Mouse (Mus musculus) adrenal gland, postnatal 25 days (tissue): ENCODE measurements around the gene 4931440F15Rik. TPM values are rescaled to one million over a fixed set of nuclear protein-coding genes. Genes with fewer than 3 reads are reported as not detected.
"Not testable (repeated sequence)": the region's sequence is repeated elsewhere in the genome, so short reads cannot be mapped to it uniquely, and the experiment has no call there.

Source experiments
- DNase-seq: peaks from one replicate; pipeline ENCODE4 v3.0.0; 2021; ENCODE audit warnings: mixed read lengths
- long read RNA-seq: library from polyadenylated mRNA; stranded (forward); transcript quantifications from one replicate; pipeline ENCODE4 v2.0.0, GENCODE M21; 2021
- total RNA-seq: library from RNA; stranded (reverse); gene quantifications from 2 replicates; pipeline ENCODE4 v1.2.3, GENCODE M21; 2021

Gene 4931440F15Rik
- 0.62 and 0.67 TPM in 2 replicates for total RNA-seq
- long read RNA-seq, partial matches to known transcripts, result 0 of 1 reads
- long read RNA-seq, other reads (novel, unspliced or antisense), result 0 of 1 reads

DNA sequence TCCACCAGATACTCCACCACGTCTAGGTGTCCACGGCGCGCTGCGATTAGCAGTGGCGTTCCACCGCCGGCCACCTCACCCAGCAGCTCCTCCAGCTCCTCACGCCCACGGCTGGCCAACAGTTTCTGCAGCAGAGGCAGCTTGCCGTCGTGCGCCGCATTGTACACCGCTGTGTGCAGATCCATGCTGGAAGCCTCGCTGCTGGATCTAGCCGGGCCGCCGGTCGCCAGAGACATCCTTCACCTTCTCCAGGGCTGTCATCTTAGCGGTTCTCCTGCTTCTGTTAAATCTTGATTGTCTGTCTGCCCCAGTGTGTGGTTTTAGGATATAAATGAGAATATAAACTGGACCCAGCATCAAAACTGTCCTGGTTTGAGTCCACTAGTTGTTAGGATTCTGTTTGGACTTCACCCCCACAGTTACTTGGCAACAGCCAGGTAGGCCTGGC lies at the start of gene 4931440F15Rik:
4931440F15Rik (minus strand) TSS at position 398 of the 448 bp plus-strand sequence.
- DNase-seq, result not testable (repeated sequence)

DNA sequence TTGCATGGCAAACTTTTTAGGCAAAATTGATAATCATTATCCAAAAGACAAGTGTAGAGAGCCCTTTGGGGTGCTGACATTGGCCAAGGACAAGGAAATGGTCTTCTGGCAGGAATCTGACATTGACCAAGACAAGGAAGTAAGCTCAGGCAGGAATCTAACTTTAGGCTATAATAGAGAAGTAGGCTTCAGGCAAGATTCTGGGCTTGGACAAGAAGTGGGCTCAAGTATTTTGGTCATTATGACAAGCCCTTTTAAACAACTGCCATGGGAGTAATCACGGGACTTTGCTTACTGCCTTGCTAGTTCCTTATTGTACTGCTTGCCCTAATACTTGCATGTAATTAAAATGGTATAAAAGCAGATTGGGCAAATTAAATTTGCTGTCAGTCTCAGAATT lies 49.3 kb upstream of the 4931440F15Rik start:
- DNase-seq, result not testable (repeated sequence)

DNA sequence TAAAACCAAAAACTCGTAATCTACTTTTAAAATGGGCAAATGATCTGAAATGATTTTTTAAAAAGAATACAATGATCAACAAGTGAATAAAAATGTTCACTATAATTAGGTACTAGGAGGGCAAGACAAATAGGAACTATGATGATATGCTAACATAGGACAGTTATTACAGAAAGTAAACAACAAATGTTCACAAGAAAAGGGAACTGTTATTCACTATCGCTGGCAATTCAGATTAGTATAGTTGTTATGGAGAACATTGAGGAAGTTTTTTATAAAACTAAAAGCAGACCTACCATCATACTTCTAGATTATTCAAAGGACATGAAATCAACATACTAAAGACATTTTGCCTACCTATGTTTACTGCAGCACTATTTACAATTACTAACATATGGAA lies 44.7 kb upstream of the 4931440F15Rik start:
- DNase-seq, result no peak

DNA sequence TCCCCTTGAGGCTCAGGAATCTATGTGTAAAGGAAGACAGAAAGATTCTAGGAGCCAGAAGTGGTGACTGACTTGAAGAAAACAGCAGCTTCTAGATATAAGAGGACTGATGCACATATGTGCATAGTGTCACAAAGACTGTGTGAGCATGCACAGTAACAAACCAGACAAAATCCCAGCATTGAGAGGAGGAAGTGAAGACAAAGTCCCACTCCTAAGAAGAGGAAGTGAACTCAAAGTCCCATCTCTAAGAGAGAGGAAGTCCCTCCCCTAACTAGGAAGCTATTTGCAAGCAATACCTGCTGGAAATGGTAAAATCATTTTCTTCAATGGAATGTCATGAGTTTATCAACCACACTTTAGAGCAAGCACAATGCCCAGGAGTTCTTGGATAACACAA lies 38.8 kb upstream of the 4931440F15Rik start:
- DNase-seq, result no peak

DNA sequence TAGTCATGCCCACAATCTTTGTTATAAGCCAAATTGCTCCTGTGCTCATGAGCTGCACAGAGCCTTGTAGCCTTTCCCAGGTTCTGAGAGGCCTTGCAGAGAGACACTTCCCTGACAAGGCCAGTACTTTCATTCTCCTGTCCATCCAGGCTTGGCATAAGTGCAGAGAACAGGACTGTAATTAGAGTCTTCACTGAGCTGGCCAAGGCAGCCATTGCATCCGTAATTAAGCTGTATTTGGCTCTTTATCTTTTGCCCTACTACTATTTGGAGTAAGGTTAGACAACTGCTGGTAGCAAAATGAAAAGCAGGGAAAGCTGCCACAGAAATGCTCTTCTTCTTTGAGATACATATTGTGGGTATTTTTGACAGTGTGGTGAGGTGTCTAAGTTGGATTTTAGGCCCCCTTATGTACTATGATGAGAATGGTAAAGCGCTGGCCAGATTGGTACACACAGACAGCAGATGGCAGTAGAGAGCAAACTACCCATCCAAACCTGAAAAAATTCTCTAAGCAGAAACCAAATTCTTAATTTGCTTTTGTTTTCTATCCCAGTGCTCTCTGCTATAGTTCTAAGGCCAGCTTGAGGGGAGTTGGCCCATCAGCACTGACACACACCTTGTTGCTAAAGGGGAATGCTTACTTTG lies 36.4 kb upstream of the 4931440F15Rik start:
- DNase-seq, result no peak

DNA sequence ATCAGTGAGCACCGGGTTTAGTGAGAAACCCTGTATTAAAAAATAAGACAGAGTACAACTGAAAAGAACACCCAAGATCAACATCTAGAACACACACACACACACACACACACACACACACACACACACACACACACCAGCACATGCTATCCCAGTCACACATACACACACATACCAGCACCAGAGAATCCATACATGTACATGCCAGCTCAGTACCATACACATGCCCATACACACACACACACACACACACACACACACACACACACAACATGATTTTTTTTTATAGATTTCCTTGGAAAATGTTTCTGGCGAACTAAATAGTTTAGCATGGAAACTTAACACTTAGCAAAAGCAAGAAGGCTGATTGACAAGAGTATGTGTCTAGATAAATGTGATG lies 35.6 kb upstream of the 4931440F15Rik start:
- no peak for DNase-seq

DNA sequence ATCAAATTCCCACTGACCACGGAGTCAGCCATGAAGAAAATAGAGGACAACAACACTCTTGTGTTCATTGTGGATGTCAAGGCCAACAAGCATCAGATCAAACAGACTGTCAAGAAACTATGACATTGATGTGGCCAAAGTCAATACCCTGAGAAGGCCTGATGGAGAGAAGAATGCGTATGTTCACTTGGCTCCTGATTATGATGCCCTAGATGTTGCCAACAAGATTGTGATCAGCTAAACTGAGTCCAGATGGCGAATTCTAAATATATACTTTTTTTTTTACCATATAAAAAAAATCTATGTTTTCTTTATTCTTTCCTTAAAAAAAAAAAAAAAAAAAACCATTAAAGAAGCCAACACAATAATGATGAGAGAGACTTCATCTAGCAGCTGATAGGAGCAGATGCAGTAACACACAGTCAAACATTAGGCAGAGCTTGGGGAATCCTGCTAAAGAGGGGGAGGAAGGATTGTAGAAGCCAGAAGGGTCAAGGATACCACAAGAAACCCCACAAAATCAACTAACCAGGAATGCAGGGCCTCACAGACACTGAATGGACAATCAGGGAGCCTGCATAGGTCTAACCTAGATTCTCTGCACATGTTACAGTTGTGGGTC lies 15.2 kb upstream of the 4931440F15Rik start:
- DNase-seq, result no peak

DNA sequence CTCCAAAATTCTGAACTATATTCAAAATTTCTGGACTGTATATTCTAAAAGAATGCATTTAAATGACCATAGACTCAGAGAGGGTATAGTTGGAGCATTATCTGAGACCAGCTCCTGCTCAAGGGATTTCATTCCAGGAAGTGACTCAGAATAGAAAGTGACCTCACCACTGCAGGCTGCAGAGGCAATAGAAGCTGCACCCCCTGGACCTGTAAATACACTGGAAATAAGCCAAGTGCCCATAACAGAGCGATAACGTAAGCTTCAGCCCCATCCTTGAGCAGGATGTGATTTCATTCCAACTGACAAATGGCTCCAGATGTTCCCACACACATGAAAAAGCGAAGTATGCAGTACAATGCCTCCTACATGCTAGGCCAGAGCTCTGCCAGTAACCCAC lies 14.3 kb upstream of the 4931440F15Rik start:
- no peak for DNase-seq

DNA sequence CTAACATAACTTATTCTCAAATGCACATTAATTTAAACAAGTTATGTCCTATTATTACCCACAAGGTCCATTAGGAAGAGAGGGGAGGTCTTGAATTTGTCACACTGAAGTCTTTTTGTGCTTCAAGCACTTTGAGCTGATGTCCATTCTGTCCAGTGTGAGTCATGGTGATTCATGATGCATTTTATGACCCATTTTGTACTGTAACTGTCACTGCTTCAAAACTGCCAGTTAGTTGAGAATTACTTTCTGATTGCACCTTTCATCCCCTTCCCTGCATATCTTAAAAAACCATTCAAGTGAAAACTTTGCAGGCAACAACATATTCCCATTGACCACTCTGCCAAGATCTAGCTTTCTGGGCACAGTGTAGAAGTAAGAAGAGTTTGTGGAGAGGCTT lies 11.6 kb upstream of the 4931440F15Rik start:
- DNase-seq, result no peak

DNA sequence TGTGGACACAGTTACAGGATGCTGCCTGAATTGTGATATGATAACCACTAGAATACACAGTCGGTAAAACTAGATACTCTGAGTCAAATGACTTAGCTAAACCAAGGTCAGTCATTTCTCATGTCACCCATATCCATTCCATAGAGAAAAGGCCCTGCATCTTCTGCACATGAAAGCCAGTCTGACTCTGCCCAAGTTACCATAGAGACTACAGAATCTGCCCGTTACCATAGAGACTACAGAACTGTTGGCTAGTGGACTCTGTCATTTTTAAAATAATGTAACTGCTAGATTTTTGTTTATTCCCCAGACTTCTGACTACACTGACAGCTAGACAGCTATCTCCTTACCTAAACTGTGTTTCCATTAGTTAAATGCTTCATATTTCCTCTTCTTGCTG lies 2.3 kb upstream of the 4931440F15Rik start:
- DNase-seq, result no peak

DNA sequence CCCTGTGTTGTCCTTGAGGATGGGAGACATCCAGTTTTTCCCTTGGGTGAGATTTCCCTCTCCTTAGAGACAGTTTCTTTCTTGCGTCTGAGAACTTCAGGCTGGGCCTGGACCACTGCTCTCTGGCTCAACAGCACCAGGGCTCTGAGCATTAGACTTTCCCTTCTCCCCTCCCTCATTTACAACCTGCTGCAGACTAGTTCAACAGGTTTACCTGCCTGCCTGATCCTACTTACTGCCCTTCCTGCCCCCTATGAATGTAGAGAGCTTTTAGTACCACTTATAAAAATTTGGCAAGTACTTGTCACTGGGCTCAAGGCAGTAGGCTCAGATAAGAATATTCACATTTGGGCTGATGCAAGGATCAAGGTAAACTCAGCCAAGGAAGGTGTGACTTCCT lies 533 bp upstream of the 4931440F15Rik start:
- DNase-seq, result no peak

DNA sequence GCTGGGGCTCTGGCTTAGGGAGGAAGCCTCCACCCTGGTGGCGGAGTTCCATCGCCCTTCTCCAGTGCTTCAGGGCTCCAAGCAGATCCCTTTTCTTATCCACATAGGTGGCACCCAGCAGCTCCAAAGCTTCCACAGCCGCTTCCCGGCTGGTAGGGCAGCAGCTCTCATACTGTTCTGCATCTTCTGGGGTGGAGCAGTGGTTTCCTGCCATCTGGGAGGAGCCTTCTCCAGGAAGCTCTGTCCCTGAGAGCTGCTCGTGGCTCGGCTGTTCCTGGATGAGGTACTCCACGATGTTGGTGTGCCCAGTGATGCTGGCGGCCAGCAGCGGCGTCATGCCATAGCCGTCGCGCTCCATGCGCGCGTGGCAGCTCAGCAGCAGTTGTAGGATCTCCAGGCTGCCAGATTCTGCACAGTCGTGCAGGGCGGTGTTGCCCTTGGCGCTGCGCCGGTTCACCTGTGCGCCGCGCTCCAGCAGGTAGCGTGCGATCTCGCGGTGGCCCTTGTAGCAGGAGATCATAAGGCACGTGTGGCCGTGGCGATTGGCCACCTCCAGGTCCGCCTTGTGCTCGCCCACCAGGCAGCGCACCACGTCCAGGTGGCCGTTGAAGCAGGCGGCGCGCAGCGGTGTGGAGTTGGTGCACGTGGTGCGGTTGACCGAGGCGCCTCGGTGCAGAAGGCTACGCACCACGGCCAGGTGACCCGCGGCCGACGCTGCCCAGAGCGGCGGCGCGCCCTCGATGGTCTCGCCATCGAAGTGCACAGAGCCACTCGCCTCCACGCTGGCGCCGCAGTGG lies 796 bp downstream of the 4931440F15Rik start:
- not testable (repeated sequence) for DNase-seq

DNA sequence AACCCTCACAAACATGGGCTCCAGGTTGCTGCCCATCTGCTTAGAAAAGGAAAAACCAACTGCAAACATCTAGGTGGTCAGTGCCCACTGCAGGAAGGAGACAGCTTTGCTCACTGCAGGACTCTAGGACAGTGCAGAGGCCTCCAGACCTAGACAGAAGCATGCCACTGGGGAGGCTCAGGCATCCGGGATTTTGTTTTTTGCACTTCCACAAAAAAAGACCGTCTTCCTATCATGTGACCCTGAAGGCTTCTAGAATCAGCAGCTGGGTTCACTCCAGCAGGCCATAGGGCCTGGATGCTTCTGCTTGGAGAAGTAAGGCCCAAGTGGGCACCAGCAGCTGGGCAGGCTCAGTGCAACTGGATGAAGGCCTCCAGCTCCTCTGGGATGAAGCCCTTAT lies 2.3 kb downstream of the 4931440F15Rik start:
- DNase-seq, result no peak

DNA sequence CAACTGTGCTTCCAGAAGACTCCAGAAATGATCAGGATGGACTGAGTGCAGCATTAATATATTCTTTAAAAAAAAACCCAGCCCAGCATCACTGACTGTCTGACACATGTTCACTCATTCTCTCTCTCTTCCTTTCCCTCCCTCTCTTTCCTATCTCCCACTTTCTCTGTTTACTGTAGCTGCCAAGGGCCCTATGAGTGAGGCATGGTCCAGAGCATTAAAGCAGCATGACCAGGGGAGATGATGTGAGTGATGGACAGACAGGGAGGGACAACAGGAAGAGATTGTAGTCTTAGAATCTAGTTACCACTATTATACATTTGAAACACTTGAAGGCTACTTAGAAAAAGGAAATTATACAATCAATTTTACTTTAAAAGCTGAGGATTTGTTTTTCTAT lies 9.8 kb downstream of the 4931440F15Rik start:
- DNase-seq, result no peak

DNA sequence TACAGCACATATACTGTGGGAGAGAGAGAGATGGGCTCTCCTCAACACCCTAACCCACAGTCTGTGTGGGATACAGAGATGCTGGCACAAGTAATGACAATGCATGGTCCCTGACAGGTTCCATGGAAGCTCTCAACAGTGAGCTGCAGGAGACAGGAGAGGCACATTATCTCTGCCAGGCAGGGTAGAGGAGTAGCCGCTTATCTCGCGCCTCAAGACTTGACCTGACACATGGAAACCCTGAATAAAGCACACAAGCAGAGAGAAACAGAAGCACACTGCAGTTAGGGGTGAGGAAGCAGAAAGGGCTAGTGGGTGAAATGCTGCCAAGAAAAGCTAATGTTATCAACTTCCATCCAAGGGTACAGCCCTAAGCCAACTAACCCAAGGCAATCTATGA lies 10.2 kb downstream of the 4931440F15Rik start:
- DNase-seq, result no peak

DNA sequence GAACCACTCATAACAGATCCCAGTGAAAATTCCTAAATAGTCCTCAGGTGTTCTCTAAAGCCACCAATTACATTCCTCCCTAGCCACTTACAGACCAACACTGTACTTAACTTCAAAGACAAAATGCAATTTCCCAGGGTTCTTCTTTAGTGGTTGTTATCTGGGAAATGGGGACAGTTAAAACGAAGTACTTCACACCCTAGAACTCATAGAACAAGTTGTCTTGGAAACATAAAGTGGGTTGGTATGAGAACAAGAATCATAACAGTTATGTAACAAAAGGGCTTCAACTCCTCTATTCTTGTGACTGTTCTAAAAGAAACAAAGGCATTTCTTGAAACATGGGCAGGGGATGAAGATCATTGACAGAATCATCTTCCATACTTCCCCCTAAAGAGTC lies 12.2 kb downstream of the 4931440F15Rik start:
- DNase-seq, result no peak

DNA sequence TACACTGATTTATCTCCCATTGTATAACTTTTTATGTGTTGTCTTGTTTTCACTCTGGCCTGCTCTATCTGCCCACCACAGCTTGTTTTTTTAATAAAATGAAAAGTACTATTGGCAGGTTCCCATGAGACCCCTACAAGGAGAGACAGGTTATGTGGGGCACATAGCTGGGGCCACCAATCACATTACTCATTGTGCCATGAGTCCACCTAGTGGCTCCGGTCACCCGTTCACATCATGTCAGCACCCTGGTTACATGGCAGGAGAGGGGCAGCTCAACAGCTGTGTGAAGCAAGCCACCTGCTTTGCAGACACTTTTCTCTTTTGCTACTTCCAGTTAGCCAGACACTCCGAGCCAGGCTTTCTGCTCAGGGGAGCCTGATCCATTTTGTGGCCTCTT lies 13.0 kb downstream of the 4931440F15Rik start:
- DNase-seq, result no peak

DNA sequence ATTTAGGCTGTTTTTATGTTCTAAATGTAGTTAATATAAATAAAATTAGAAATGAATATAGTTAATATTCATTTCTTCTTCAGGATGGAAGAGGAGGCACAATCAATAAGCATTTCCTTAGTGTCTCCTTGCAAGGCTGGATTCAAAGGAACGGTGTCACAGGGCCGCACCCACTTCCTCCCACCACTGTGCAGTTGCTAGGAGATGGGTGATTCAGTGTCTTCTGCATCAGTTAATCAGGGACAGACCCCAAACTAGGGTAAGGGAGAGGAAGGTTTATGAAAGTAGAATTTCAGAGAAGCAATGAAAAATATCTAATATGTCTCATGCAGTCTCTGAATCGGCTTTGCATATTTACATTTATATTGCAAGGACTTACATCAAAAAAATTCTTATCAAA lies 15.1 kb downstream of the 4931440F15Rik start:
- no peak for DNase-seq

DNA sequence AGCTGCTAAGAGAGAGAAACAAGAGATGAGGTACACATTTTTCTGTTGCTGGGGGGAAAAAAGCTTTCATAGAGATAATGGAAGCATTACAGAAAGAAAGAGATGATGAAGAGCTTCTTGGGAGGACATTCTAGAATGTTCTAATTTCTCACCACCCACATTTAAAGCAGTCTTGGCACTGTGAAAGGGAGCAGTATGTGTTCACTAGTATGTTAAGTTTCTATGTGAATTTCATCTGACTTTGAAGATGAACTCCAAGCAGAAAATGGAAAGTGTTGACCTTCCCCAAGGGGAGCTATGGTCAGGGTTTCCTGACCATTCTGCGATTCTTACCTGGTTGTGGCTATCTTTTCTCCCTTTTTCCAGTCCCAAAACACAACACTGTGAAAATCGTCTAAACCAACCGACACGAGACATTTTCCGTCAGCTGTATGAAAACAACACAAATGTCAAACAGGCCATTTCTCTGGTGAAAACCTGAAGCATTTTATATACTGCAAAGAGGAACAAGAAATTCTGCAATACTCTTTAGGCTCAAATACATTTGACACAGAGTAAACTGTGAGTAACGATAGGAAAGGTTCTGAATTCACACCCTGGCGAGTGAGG lies 16.4 kb downstream of the 4931440F15Rik start:
- DNase-seq, result no peak

DNA sequence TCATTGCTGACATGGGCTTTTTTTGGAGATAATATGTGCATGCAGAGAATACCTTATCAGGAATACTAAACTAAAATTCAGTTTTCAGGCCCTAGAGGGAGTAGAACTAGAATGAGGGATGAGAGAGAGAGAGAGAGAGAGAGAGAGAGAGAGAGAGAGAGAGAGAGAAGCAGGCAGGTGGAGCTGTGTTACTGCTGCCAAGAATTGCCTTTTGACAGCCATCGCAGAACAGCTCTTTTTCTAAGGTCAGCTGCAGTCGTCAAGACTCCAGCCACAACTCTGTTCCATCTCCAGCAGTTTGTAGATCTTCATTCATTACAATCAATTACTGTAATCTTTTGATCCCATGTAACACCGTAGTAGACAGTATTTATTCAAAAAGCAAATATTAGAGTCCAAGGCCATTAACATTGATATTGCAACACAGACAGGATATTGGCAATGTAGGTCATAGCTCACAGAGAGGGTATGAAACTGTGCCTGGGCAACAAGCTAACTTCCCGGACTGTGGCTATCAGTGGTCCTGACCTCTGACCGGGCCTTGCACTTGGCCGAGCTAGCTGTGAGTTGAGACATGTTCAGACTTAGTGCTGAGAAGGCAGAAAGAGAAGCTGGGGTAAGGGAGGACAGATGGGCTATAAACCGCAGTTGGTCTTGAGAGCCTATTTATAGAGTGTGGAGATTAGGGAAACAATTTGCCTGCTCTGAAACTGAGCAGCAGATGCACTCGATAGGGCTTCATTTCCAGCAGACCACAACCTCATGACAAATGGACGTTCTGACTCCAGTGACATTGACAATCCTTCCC lies 17.1 kb downstream of the 4931440F15Rik start:
- peak; percentile 12 for DNase-seq

DNA sequence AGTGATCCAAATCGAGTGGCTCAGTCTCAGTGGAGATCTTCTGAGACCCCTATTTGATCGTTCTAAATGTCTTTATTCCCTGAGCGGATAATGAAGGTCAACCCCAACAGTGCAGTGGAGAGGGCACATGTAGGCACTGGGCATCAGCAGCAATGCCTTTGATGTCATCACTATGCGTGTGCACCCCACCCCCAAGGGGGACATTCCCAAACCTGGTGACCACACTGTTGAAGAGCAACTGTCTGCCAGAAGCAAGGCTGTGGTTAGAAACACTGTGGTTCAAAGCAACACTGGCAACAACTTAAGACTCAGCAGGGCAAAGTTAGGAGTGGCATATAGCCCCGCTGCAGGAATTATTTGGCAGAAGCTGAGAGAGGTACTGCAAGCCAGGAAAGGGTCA lies 18.1 kb downstream of the 4931440F15Rik start:
- DNase-seq, result no peak
